Mouse (Mus musculus): ENCODE measurements around the gene Olfr588-ps1.
"Not testable (repeated sequence)": the region's sequence is repeated elsewhere in the genome, so short reads cannot be mapped to it uniquely, and the experiment has no call there.

The Olfr588-ps1 gene

GRCm38 (mm10) chr7:103140579-103140978 is at the start of gene Olfr588-ps1:
Gene Olfr588-ps1 (plus strand): TSS chr7:103140879.
- CTCF ChIA-PET: no interaction called here

- CTCF ChIA-PET: no interaction called here
Measured at GRCm38 (mm10) chr7:103097420-103097819, 43.3 kb upstream of the Olfr588-ps1 start, which contains the start of gene Olfr585. Gene Olfr585 (plus strand): TSS chr7:103097720.

- CTCF ChIA-PET: no interaction called here
Measured at GRCm38 (mm10) chr7:103119406-103119805, 21.3 kb upstream of the Olfr588-ps1 start.

- CTCF ChIA-PET: no interaction called here
Measured at GRCm38 (mm10) chr7:103125538-103125937, 15.1 kb upstream of the Olfr588-ps1 start, which contains the start of gene Olfr586. Gene Olfr586 (minus strand): TSS chr7:103125638.

- CTCF ChIA-PET: no interaction called here
Measured at GRCm38 (mm10) chr7:103156256-103156655, 15.6 kb downstream of the Olfr588-ps1 start, which contains the start of gene Olfr589. Gene Olfr589 (minus strand): TSS chr7:103156356.

- CTCF ChIA-PET: no interaction called here
Measured at GRCm38 (mm10) chr7:103169697-103170096, 29.0 kb downstream of the Olfr588-ps1 start.

GRCm38 (mm10) chr7:103178240-103178639 is 37.6 kb downstream of the Olfr588-ps1 start, which contains the start of gene Olfr591:
Gene Olfr591 (minus strand): TSS chr7:103178340.
- CTCF ChIA-PET: no interaction called here

- CTCF ChIA-PET: not testable (repeated sequence)
Measured at GRCm38 (mm10) chr7:103184503-103184902, 43.8 kb downstream of the Olfr588-ps1 start, which contains the start of gene Olfr592. Gene Olfr592 (plus strand): TSS chr7:103184803.
